Mouse (Mus musculus) megakaryocyte, embryonic 14.5 days (primary cell): ENCODE data around the gene Sbsn.

Experiments
- FLI1 ChIP-seq: IDR thresholded peaks from 2 replicates; pipeline ENCODE4 v1.6.1; 2012; ENCODE audit warnings: low read length, inconsistent platforms, mixed read lengths
- GATA1 ChIP-seq: IDR thresholded peaks from 3 replicates; pipeline ENCODE4 v1.6.1; 2012; ENCODE audit warnings: mixed read lengths, low read length, inconsistent platforms, borderline replicate concordance

DNA sequence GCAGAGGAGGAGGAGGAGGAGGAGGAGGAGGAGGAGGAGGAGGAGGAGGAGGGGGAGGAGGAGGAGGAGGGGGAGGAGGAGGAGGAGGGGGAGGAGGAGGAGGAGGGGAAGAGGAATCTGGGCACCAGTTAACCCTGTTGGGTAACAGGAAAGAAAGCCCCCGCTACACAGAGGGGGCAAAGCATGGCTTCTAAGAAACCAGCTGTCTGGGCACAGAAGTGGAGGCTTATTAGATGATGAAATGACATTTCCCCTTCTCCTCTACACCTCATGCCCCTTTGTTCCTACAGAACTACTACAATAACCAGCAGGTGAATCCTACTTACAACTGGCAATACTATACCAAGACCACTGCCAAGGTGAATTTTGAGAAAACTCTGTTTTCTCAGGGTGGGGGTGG is 26.6 kb downstream of the Sbsn start:
- TF ChIP-seq FLI1 (no peak), GATA1 (no peak)
